Mouse (Mus musculus): ENCODE results near the gene Cntd1. TPM values are rescaled to one million over a fixed set of nuclear protein-coding genes. Genes with fewer than 3 reads are reported as not detected.

Cntd1 gene
- total and polyA plus RNA-seq, 3 experiments = 0.96 to 2.5 (median 0.98) TPM

DNA sequence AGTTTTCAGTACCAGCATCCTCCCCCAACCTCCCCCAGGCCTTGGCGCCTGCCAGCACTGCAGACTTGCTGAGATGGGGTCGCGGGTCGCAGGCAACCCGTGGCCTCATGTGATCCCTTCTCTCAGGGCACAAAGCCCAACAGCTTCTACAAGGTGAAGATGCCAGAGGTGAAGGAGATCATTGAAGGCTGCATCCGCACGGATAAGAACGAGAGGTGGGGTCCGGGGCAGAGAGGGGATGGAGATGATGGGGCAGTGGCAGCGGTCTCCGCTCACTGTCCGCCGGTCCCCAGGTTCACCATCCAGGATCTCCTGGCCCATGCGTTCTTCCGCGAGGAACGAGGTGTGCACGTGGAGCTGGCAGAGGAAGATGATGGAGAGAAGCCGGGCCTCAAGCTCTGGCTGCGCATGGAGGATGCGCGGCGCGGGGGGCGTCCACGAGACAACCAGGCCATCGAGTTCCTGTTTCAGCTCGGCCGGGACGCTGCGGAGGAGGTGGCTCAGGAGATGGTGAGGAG is 13.8 kb upstream of the Cntd1 start:
- Histone ChIP-seq H3K79me2 (replicated peaks; ENCODE audit: control insufficient read depth, extremely low read depth, insufficient read depth, poor library complexity, severe bottlenecking) (no peaks in the 10 kb centered on the region), H3K36me3 (replicated peaks in 1 of 2; ENCODE audit: control insufficient read depth in 1 of 2, insufficient read depth in 1 of 2, low read length in 1 of 2) (peaks cover 3 to 70% of the 10 kb centered on the region in 2 experiments), H3K4me1 (ENCODE audit: control insufficient read depth in 1 of 2, insufficient read depth in 2 of 2) (peaks cover 3 to 11% of the 10 kb centered on the region in 2 experiments; a peak in 3 of 4 replicates), H3K4me2 (ENCODE audit: insufficient read depth, low read depth, poor library complexity, severe bottlenecking) (no peak overlapping the region), H3K27ac (ENCODE audit: insufficient read depth, low read depth) (no peak overlapping the region), H3K9me3 (replicated peaks; ENCODE audit: low read length) (no peaks in the 10 kb centered on the region), H3K27me3 (replicated peaks) (no peaks in the 10 kb centered on the region), H3K9ac (ENCODE audit: insufficient read depth, low read depth) (no peak overlapping the region), H3K4me3 (replicated peaks in 1 of 3; ENCODE audit: low read depth in 2 of 3, low read length in 2 of 3, poor library complexity in 1 of 3) (no peak overlapping the region)
- TF ChIP-seq HCFC1 (IDR thresholded peaks at IDR 0.05; ENCODE audit: low read depth, low read length) (no peak), MAZ (IDR thresholded peaks at IDR 0.05; ENCODE audit: low read depth, low read length) (no peak), UBTF (IDR thresholded peaks at IDR 0.05; ENCODE audit: low read depth, low read length) (no peak), MAX (IDR thresholded peaks at IDR 0.05; ENCODE audit: low read length) (no peak), KAT2A (IDR thresholded peaks at IDR 0.05; ENCODE audit: insufficient replicate concordance, low read length) (no peak), NELFE (IDR thresholded peaks at IDR 0.05; ENCODE audit: low read depth, low read length) (no peak), ZKSCAN1 (IDR thresholded peaks at IDR 0.05; ENCODE audit: borderline replicate concordance, low read depth, low read length) (no peak), CHD2 (IDR thresholded peaks at IDR 0.05; ENCODE audit: low read length) (no peak), MAFK (IDR thresholded peaks at IDR 0.05; ENCODE audit: insufficient replicate concordance, low read length) (no peak), NRF1 (IDR thresholded peaks at IDR 0.05; ENCODE audit: low read depth, low read length) (no peak), BHLHE40 (IDR thresholded peaks at IDR 0.05; ENCODE audit: low read depth, low read length) (no peak), USF2 (conservative IDR thresholded peaks at IDR 0.05; ENCODE audit: low read depth, low read length) (no peak), ZNF384 (IDR thresholded peaks at IDR 0.05; ENCODE audit: low read depth, low read length) (no peak), EP300 (IDR thresholded peaks at IDR 0.05; ENCODE audit: low read length) (no peak), ELF1 (IDR thresholded peaks at IDR 0.05; ENCODE audit: low read depth, low read length) (no peak), IRF4 (IDR thresholded peaks at IDR 0.05; ENCODE audit: low read depth, low read length) (no peak)
- DNase-seq (ENCODE audit: extremely low read depth) = no peak
- in situ Hi-C loops (cut with MboI; ENCODE audit: low pct_ligation_motif_present, low pct_unique_long_range_greater_than_20kb, low sequenced_read_pairs) (no loop called here), dilution Hi-C loops (cut with MboI; ENCODE audit: extremely low pct_ligation_motif_present, extremely low pct_unique_long_range_greater_than_20kb, low sequenced_read_pairs) (no loop called here)

DNA sequence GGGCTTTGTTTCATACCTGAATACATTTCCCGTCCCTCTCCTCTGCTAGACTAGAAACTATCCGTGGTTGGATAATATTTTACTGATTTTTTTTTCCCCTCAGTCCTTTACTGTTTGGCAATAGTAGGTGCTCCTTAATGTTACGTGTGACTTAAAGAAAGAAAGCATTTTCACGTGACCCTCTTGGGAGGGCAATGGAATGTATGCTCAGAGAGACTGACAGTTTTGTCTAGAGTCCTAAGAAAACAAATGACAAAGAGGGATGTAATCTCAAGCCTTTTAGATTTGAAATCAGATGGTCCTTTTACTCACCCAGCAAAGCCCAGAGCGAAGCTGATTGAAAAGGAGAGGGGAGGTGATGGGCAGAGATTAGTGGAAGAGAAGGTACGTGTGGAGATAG is 12.9 kb upstream of the Cntd1 start:
- H3K4me2 ChIP-seq (ENCODE audit: insufficient read depth, low read depth, poor library complexity, severe bottlenecking) = no peak overlapping the region
- in situ Hi-C loops (cut with MboI; ENCODE audit: low pct_ligation_motif_present, low pct_unique_long_range_greater_than_20kb, low sequenced_read_pairs) = no loop called here
- no peak overlapping the region for H3K27ac ChIP-seq (ENCODE audit: insufficient read depth, low read depth)
- no peak overlapping the region for H3K4me3 ChIP-seq (replicated peaks in 1 of 3; ENCODE audit: low read depth in 2 of 3, low read length in 2 of 3, poor library complexity in 1 of 3)
- H3K4me1 ChIP-seq (ENCODE audit: control insufficient read depth in 1 of 2, insufficient read depth in 2 of 2) = peaks cover 0 to 2% of the 10 kb centered on the region in 2 experiments; a peak in 3 of 4 replicates
- no peak for DNase-seq (ENCODE audit: extremely low read depth)
- TF ChIP-seq RAD21 (IDR thresholded peaks at IDR 0.05; ENCODE audit: low read depth, low read length) (no peak), MAZ (IDR thresholded peaks at IDR 0.05; ENCODE audit: low read depth, low read length) (no peak), MEF2A (IDR thresholded peaks at IDR 0.05; ENCODE audit: borderline replicate concordance, low read depth, low read length) (no peak), MXI1 (IDR thresholded peaks at IDR 0.05; ENCODE audit: low read depth, low read length) (no peak), PAX5 (IDR thresholded peaks at IDR 0.05; ENCODE audit: low read length) (no peak), BHLHE40 (IDR thresholded peaks at IDR 0.05; ENCODE audit: low read depth, low read length) (no peak), MYC (IDR thresholded peaks at IDR 0.05; ENCODE audit: low read depth, low read length) (no peak), E2F4 (IDR thresholded peaks at IDR 0.05; ENCODE audit: insufficient replicate concordance, low read depth, low read length) (no peak)
- dilution Hi-C loops (cut with MboI; ENCODE audit: extremely low pct_ligation_motif_present, extremely low pct_unique_long_range_greater_than_20kb, low sequenced_read_pairs) = no loop called here
- H3K27me3 ChIP-seq (replicated peaks) = no peaks in the 10 kb centered on the region
- H3K9me3 ChIP-seq (replicated peaks; ENCODE audit: low read length) = no peaks in the 10 kb centered on the region
- no peak overlapping the region for H3K9ac ChIP-seq (ENCODE audit: insufficient read depth, low read depth)
- peaks cover 2 to 67% of the 10 kb centered on the region in 2 experiments for H3K36me3 ChIP-seq (replicated peaks in 1 of 2; ENCODE audit: control insufficient read depth in 1 of 2, insufficient read depth in 1 of 2, low read length in 1 of 2)
- no peaks in the 10 kb centered on the region for H3K79me2 ChIP-seq (replicated peaks; ENCODE audit: control insufficient read depth, extremely low read depth, insufficient read depth, poor library complexity, severe bottlenecking)
